In genomic region chr5:48588014-48588413, GRCm38 (mm10) we compare ENCODE assay signal across 24 mouse cellular contexts.
"Had no signal": no experiment of that assay in that cellular context is flagged by ENCODE, and none has a peak within 500 bp of the region (broad histone marks: within the 10 kb centered on the region; RNA-seq: fewer than 3 reads in every experiment).

No protein-coding gene starts in this region.

- ATAC-seq: forebrain, embryonic 13.5 days; forebrain, embryonic 14.5 days; forebrain, embryonic 15.5 days; forebrain, embryonic 16.5 days; forebrain, postnatal 0 days had no signal

- DNase-seq: cerebellum, adult 9-10 months; cerebellum, adult 9-11 months; cerebellum, postnatal 10 days; cerebellum, postnatal 14 days; cerebellum, postnatal 25 days; cerebellum, postnatal 36 days; embryo, embryonic 11 days; forebrain, postnatal 0 days; gastrocnemius, adult 2 months; gastrocnemius, postnatal 10 days; gastrocnemius, postnatal 14 days; gastrocnemius, postnatal 25 days; gastrocnemius, postnatal 36 days; heart, adult 11 months; heart, adult 18-20 months; heart, adult 2 months had no signal

- H3K27me3 ChIP-seq: embryonic facial prominence, embryonic 12.5 days; embryonic facial prominence, embryonic 13.5 days; embryonic facial prominence, embryonic 15.5 days; forebrain, embryonic 12.5 days; forebrain, embryonic 13.5 days; forebrain, embryonic 15.5 days had no signal
